Mouse (Mus musculus) limb, embryonic 14.5 days (tissue): ENCODE results near the gene Grid2. TPM values are rescaled to one million over a fixed set of nuclear protein-coding genes. Genes with fewer than 3 reads are reported as not detected.
A peak's percentile ranks its signal among the peaks of the same experiment; 100 is the strongest.

Source experiments
- ATAC-seq: fragments of 200-750 bp; cut with Nextera tagmentation; 2 replicates; pipeline ENCODE4 v1.8.0; 2017; ENCODE audit warnings: low read depth, moderate number of reproducible peaks, moderate TSS enrichment; ENCODE audit not compliant: low FRiP score
- DNase-seq: peaks from one replicate; pipeline ENCODE4 v3.0.0-alpha.2; 2015; ENCODE audit warnings: low spot score
- H3K27ac ChIP-seq: fragments of 300-500 bp; sonication (generic); replicated peaks from 2 replicates; pipeline ENCODE4 v1.5.1; 2014; ENCODE audit warnings: low read depth, mild to moderate bottlenecking, low read length, moderate library complexity, mixed read lengths
- H3K27me3 ChIP-seq: fragments of 300-500 bp; sonication (generic); 2 replicates; pipeline ENCODE4 v1.6.1; 2014; ENCODE audit warnings: low read length, mixed read lengths; ENCODE audit not compliant: control insufficient read depth, insufficient read depth
- H3K36me3 ChIP-seq: fragments of 300-500 bp; sonication (generic); 2 replicates; pipeline ENCODE4 v1.6.1; 2014; ENCODE audit warnings: mild to moderate bottlenecking, low read length, moderate library complexity, mixed read lengths; ENCODE audit not compliant: control insufficient read depth, insufficient read depth
- H3K4me1 ChIP-seq: fragments of 300-500 bp; sonication (generic); 2 replicates; pipeline ENCODE4 v1.6.1; 2014; ENCODE audit warnings: antibody characterized with exemption, low read length, mixed read lengths; ENCODE audit not compliant: control insufficient read depth, insufficient read depth
- H3K4me2 ChIP-seq: fragments of 300-500 bp; sonication (generic); replicated peaks from 2 replicates; pipeline ENCODE4 v1.6.1; 2014; ENCODE audit warnings: low read depth, mild to moderate bottlenecking, low read length, moderate library complexity; ENCODE audit not compliant: severe bottlenecking
- H3K4me3 ChIP-seq: fragments of 300-500 bp; sonication (generic); replicated peaks from 2 replicates; pipeline ENCODE4 v1.5.1; 2014; ENCODE audit warnings: low read length
- H3K9ac ChIP-seq: fragments of 300-500 bp; sonication (generic); 2 replicates; pipeline ENCODE4 v1.6.1; 2014; ENCODE audit warnings: mild to moderate bottlenecking, low read depth, low read length, moderate library complexity; ENCODE audit not compliant: severe bottlenecking
- H3K9me3 ChIP-seq: fragments of 300-500 bp; sonication (generic); 2 replicates; pipeline ENCODE4 v1.6.1; 2016; ENCODE audit warnings: low read length; ENCODE audit not compliant: control insufficient read depth
- POLR2A ChIP-seq: fragments of 200-500 bp; IDR thresholded peaks from 2 replicates; pipeline ENCODE4 v1.8.0; 2012; ENCODE audit warnings: inconsistent platforms, mild to moderate bottlenecking, moderate library complexity, borderline replicate concordance; ENCODE audit not compliant: insufficient read depth, insufficient read length; ENCODE audit errors: extremely low read depth
- WGBS: fragments of 180-500 bp; shearing (Covaris S2); extraction: QIAGEN DNeasy Blood & Tissue Kit; methylation state at CpG from one replicate; pipeline ENCODE4 v1.1.7; 2014; 5-methylcytosine and 5-hydroxymethylcytosine counted together
- polyA plus RNA-seq, 2 experiments: library from polyadenylated mRNA; depleted of rRNA in 1 of 2; stranded (reverse) in 1 of 2; unstranded in 1 of 2; fragments of >200 nt; fragmentation: Nextera tagmentation in 1 of 2; extraction: Ambion mirVana in 1 of 2; gene quantifications; 2 replicates each; pipeline versions ENCODE4 v1.2.1 to v1.2.3; 2012 to 2014

Grid2 gene
- polyA plus RNA-seq, 2 experiments, result 1.1 to 1.9 TPM

GRCm38 (mm10) chr6:64448864-64449355 lies 1193.2 kb downstream of the Grid2 start:
- H3K36me3 ChIP-seq, result no peaks in the 10 kb centered on the region
- no peak overlapping the region for H3K27ac ChIP-seq
- H3K9ac ChIP-seq, result no peak overlapping the region
- H3K4me3 ChIP-seq, result no peak overlapping the region
- 86% methylated on average over 4 of the region's 4 CpGs for WGBS
- no peak for TF ChIP-seq POLR2A
- DNase-seq, result no peak
- no peaks in the 10 kb centered on the region for H3K9me3 ChIP-seq
- H3K4me2 ChIP-seq, result no peak overlapping the region
- no peak for ATAC-seq
- no peaks in the 10 kb centered on the region for H3K4me1 ChIP-seq
- H3K27me3 ChIP-seq, result no peaks in the 10 kb centered on the region

- ATAC-seq (no peak), DNase-seq (peak; percentile 27)
- H3K4me2 ChIP-seq, result no peak overlapping the region
- H3K4me1 ChIP-seq, result no peaks in the 10 kb centered on the region
- no peak overlapping the region for H3K27ac ChIP-seq
- TF ChIP-seq POLR2A, result no peak
- H3K36me3 ChIP-seq, result no peaks in the 10 kb centered on the region
- no peaks in the 10 kb centered on the region for H3K27me3 ChIP-seq
- H3K9me3 ChIP-seq, result no peaks in the 10 kb centered on the region
- no peak overlapping the region for H3K9ac ChIP-seq
- H3K4me3 ChIP-seq, result no peak overlapping the region
- 45% methylated on average over 3 of the region's 3 CpGs for WGBS
Observed at GRCm38 (mm10) chr6:64450770-64451169, 1195.1 kb downstream of the Grid2 start.

GRCm38 (mm10) chr6:64479884-64480283 lies 1224.2 kb downstream of the Grid2 start:
- no peak for ATAC-seq
- 72% methylated on average over 3 of the region's 3 CpGs for WGBS

GRCm38 (mm10) chr6:64480592-64480991 lies 1224.9 kb downstream of the Grid2 start:
- ATAC-seq (no peak), DNase-seq (no peak)
- Histone ChIP-seq H3K27ac (no peak overlapping the region), H3K4me3 (no peak overlapping the region), H3K9ac (no peak overlapping the region), H3K36me3 (no peaks in the 10 kb centered on the region), H3K27me3 (no peaks in the 10 kb centered on the region), H3K4me1 (no peaks in the 10 kb centered on the region), H3K9me3 (no peaks in the 10 kb centered on the region), H3K4me2 (no peak overlapping the region)
- WGBS, result 82% methylated on average over 2 of the region's 2 CpGs
- no peak for TF ChIP-seq POLR2A

More at GRCm38 (mm10) chr6:64479884-64480283, 1224.2 kb downstream of the Grid2 start:
- Histone ChIP-seq H3K4me1 (no peaks in the 10 kb centered on the region), H3K4me3 (no peak overlapping the region), H3K27ac (no peak overlapping the region), H3K9me3 (no peaks in the 10 kb centered on the region), H3K4me2 (no peak overlapping the region), H3K36me3 (no peaks in the 10 kb centered on the region), H3K9ac (no peak overlapping the region), H3K27me3 (no peaks in the 10 kb centered on the region)
- no peak for DNase-seq
- no peak for TF ChIP-seq POLR2A

GRCm38 (mm10) chr6:64490313-64491067 lies 1234.8 kb downstream of the Grid2 start:
- Histone ChIP-seq H3K4me3 (no peak overlapping the region), H3K4me2 (no peak overlapping the region), H3K36me3 (no peaks in the 10 kb centered on the region), H3K27ac (no peak overlapping the region), H3K27me3 (no peaks in the 10 kb centered on the region), H3K9ac (no peak overlapping the region), H3K4me1 (no peaks in the 10 kb centered on the region), H3K9me3 (no peaks in the 10 kb centered on the region)
- WGBS, result 46% methylated on average over 4 of the region's 4 CpGs
- no peak for DNase-seq
- ATAC-seq, result no peak
- no peak for TF ChIP-seq POLR2A

- Histone ChIP-seq H3K36me3 (no peaks in the 10 kb centered on the region), H3K9me3 (no peaks in the 10 kb centered on the region), H3K27me3 (no peaks in the 10 kb centered on the region), H3K4me2 (no peak overlapping the region), H3K4me3 (no peak overlapping the region), H3K9ac (no peak overlapping the region), H3K4me1 (no peaks in the 10 kb centered on the region), H3K27ac (no peak overlapping the region)
- TF ChIP-seq POLR2A, result no peak
- DNase-seq, result peak; percentile 67
- ATAC-seq, result peak; percentile 82
- WGBS, result 14% methylated on average over 1 of the region's 1 CpGs
Observed at GRCm38 (mm10) chr6:64504394-64504793, 1248.7 kb downstream of the Grid2 start.
